Mouse (Mus musculus) spleen, embryonic (tissue): Measurements from ENCODE around the gene Atp6v1a.

Source experiments
- CTCF ChIA-PET: fragments of 350-600 bp; sonication (Branson Sonifier 250); formaldehyde crosslinking; loops from one replicate; lab custom pipeline; 2022; lab: Charles Lee

The Atp6v1a gene

GRCm38 (mm10) chr16:44139536-44140185 is at the start of gene Atp6v1a, which contains the start of gene Naa50:
Gene Atp6v1a, minus strand, starts transcription at chr16:44139705.
Gene Naa50, plus strand, starts transcription at chr16:44139830.
- CTCF ChIA-PET, result interaction anchor here (0.6 to 1.1 kb wide), 2 partner anchors 56 to 250 kb away, joined by 4 to 11 read pairs; partner anchors contain the start of gene Ccdc191

- CTCF ChIA-PET, result no interaction called here
Measured at GRCm38 (mm10) chr16:44188766-44189165, 49.3 kb upstream of the Atp6v1a start.

- CTCF ChIA-PET, result interaction anchor here (0.7 kb wide), 1 partner anchor 9 kb away, joined by 3 read pairs; no protein-coding TSS in a partner anchor
Measured at GRCm38 (mm10) chr16:44187172-44187571, 47.7 kb upstream of the Atp6v1a start.

GRCm38 (mm10) chr16:44184769-44185168 is 45.3 kb upstream of the Atp6v1a start:
- CTCF ChIA-PET, result no interaction called here

- CTCF ChIA-PET, result interaction anchor here (0.7 kb wide), 1 partner anchor 17 kb away, joined by 4 read pairs; no protein-coding TSS in a partner anchor
Measured at GRCm38 (mm10) chr16:44182597-44182996, 43.1 kb upstream of the Atp6v1a start.

GRCm38 (mm10) chr16:44178555-44178954 is 39.0 kb upstream of the Atp6v1a start:
- CTCF ChIA-PET, result interaction anchor here (0.6 kb wide), 1 partner anchor 9 kb away, joined by 3 read pairs; no protein-coding TSS in a partner anchor

- CTCF ChIA-PET, result interaction anchor here (0.6 kb wide), 1 partner anchor 616 kb away, joined by 3 read pairs; no protein-coding TSS in a partner anchor
Measured at GRCm38 (mm10) chr16:44176511-44176910, 37.0 kb upstream of the Atp6v1a start.

GRCm38 (mm10) chr16:44175001-44175400 is 35.5 kb upstream of the Atp6v1a start:
- CTCF ChIA-PET, result interaction anchor here (0.7 to 0.9 kb wide), 2 partner anchors 34 to 160 kb away, joined by 3 read pairs; no protein-coding TSS in a partner anchor

- CTCF ChIA-PET, result no interaction called here
Measured at GRCm38 (mm10) chr16:44173966-44174530, 34.5 kb upstream of the Atp6v1a start.

- CTCF ChIA-PET, result interaction anchor here (0.6 to 0.8 kb wide), 3 partner anchors 23 to 160 kb away, joined by 6 to 9 read pairs (median 7); partner anchors contain the start of gene Sidt1
Measured at GRCm38 (mm10) chr16:44173155-44173941, 33.8 kb upstream of the Atp6v1a start, which contains the start of gene Usf3. Gene Usf3, plus strand, starts transcription at chr16:44173246.

- CTCF ChIA-PET, result interaction anchor here (0.7 to 0.8 kb wide), 2 partner anchors 88 to 160 kb away, joined by 6 to 9 read pairs; partner anchors contain the start of gene Sidt1
Measured at GRCm38 (mm10) chr16:44172297-44173154, 33.0 kb upstream of the Atp6v1a start.

- CTCF ChIA-PET, result no interaction called here
Measured at GRCm38 (mm10) chr16:44168990-44169389, 29.5 kb upstream of the Atp6v1a start.

GRCm38 (mm10) chr16:44165182-44165581 is 25.7 kb upstream of the Atp6v1a start:
- CTCF ChIA-PET, result no interaction called here

GRCm38 (mm10) chr16:44163831-44164230 is 24.3 kb upstream of the Atp6v1a start:
- CTCF ChIA-PET, result no interaction called here

GRCm38 (mm10) chr16:44159325-44159724 is 19.8 kb upstream of the Atp6v1a start:
- CTCF ChIA-PET, result interaction anchor here (0.6 kb wide), 1 partner anchor 42 kb away, joined by 5 read pairs; no protein-coding TSS in a partner anchor

- CTCF ChIA-PET, result interaction anchor here (0.6 kb wide), 1 partner anchor 445 kb away, joined by 3 read pairs; no protein-coding TSS in a partner anchor
Measured at GRCm38 (mm10) chr16:44154497-44155057, 15.1 kb upstream of the Atp6v1a start.

GRCm38 (mm10) chr16:44149002-44149767 is 9.7 kb upstream of the Atp6v1a start:
- CTCF ChIA-PET, result no interaction called here

GRCm38 (mm10) chr16:44141483-44141882 is 2.0 kb upstream of the Atp6v1a start:
- CTCF ChIA-PET, result no interaction called here

- CTCF ChIA-PET, result interaction anchor here (0.6 to 1.1 kb wide), 4 partner anchors 35 to 251 kb away, joined by 3 to 11 read pairs (median 4); partner anchors contain the start of gene Ccdc191
Measured at GRCm38 (mm10) chr16:44140186-44140787, 782 bp upstream of the Atp6v1a start.
